Mouse (Mus musculus): ENCODE results near the gene Pex26.

DNA sequence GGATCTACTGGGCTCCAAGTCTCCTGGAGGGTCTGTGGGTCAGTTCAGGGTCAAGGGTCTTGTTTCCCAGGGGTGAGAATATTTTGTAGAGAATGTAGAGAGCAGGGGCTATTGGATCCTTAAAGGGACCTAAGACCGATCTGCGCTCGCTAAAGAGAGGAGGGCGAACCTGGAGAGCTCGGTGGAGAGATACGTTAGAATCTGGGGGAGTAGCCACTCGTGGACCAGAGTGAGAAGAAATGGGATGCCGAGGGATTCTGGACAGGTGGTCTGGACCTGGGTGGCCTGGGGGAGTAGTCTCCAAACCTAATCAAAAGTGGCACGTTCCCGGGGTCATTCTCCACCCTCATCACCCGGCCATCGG, 27.4 kb downstream of the Pex26 start:
- TF ChIP-seq CTCF (IDR thresholded peaks at IDR 0.05; ENCODE audit: extremely low read depth, insufficient read length, insufficient replicate concordance, low read depth, low read length) (no peak), POLR2A (IDR thresholded peaks at IDR 0.05; ENCODE audit: low read depth, low read length) (no peak)

Measured in small intestine, adult 2 months (tissue).